27 mouse cellular contexts compared by ENCODE assay signal in genomic region chr1:107422487-107422886, GRCm38 (mm10). TPM values are rescaled to one million over a fixed set of nuclear protein-coding genes. Genes with fewer than 3 reads are reported as not detected.
DNase-seq lines count a peak whose midpoint lies in the region; ATAC-seq and TF ChIP-seq lines count a peak whose summit lies in the region.
"Had no signal": no experiment of that assay in that cellular context is flagged by ENCODE, and none has a peak within 500 bp of the region (broad histone marks: within the 10 kb centered on the region; RNA-seq: fewer than 3 reads in every experiment).

No protein-coding gene starts in this region.

- H3K79me2 ChIP-seq in CH12.LX (replicated peaks; ENCODE audit: control insufficient read depth, extremely low read depth, insufficient read depth, poor library complexity, severe bottlenecking) = no peaks in the 10 kb centered on the region

- no peak overlapping the region for H3K4me3 ChIP-seq in CH12.LX (replicated peaks in 1 of 3; ENCODE audit: low read depth in 2 of 3, low read length in 2 of 3, poor library complexity in 1 of 3)
- no peak overlapping the region for H3K4me3 ChIP-seq in hindbrain, embryonic 12.5 days
- H3K4me3 ChIP-seq in kidney, embryonic 14.5 days (ENCODE audit: low read length) = no peak overlapping the region
- H3K4me3 ChIP-seq: embryonic facial prominence, embryonic 10.5 days; embryonic facial prominence, embryonic 12.5 days had no signal

- ATAC-seq in megakaryocyte progenitor cell, adult 5-6 weeks (replicated peaks; ENCODE audit: poor library complexity) = 0 out of 2 replicates have a peak, but pooled peaks have one; percentile 26
- no peak for ATAC-seq in hindbrain, embryonic 12.5 days (ENCODE audit: low FRiP score)
- ATAC-seq in kidney, embryonic 14.5 days (ENCODE audit: low FRiP score, low TSS enrichment) = no peak
- ATAC-seq: CD4-positive, CD25-positive, alpha-beta regulatory T cell, adult 4 months; forebrain, embryonic 14.5 days; forebrain, postnatal 0 days had no signal

- H3K9ac ChIP-seq in CH12.LX (ENCODE audit: insufficient read depth, low read depth) = no peak overlapping the region
- H3K9ac ChIP-seq in hindbrain, embryonic 12.5 days = no peak overlapping the region
- no peak overlapping the region for H3K9ac ChIP-seq in kidney, embryonic 14.5 days (ENCODE audit: low read depth, low read length)
- H3K9ac ChIP-seq: embryonic facial prominence, embryonic 12.5 days; forebrain, postnatal 0 days had no signal

- no peak for TF ChIP-seq CTCF in CH12.LX (conservative IDR thresholded peaks at IDR 0.05 in 1 of 2, IDR thresholded peaks at IDR 0.05 in 1 of 2; ENCODE audit: low read depth in 2 of 2, low read length in 2 of 2)

- 79% methylated on average over 4 of the region's 4 CpGs for WGBS in hindbrain, embryonic 12.5 days
- WGBS in kidney, embryonic 14.5 days = 73% methylated on average over 4 of the region's 4 CpGs

- no peak for DNase-seq in CH12.LX (ENCODE audit: extremely low read depth)
- DNase-seq in MEL-GATA-1-ER (ENCODE audit: extremely low read depth, low read depth) = peak; percentile 26
- DNase-seq in splenic B cell, adult 2 months (ENCODE audit: low read depth, low spot score) = peak; percentile 12
- DNase-seq in lung, postnatal 25 days (ENCODE audit: low spot score) = no peak
- DNase-seq in kidney, adult 9 months = no peak
- DNase-seq: adrenal gland, adult 2 months; adrenal gland, postnatal 10 days; adrenal gland, postnatal 25 days; B cell, adult 2 months; cerebellum, adult 11 months; cerebellum, adult 18-20 months; cerebellum, adult 8-10 months; cerebellum, adult 9-11 months; cerebellum, postnatal 14 days; cerebellum, postnatal 36 days; forebrain, postnatal 0 days had no signal

- no peaks in the 10 kb centered on the region for H3K36me3 ChIP-seq in CH12.LX (replicated peaks in 1 of 2; ENCODE audit: control insufficient read depth in 1 of 2, insufficient read depth in 1 of 2, low read length in 1 of 2)
- no peaks in the 10 kb centered on the region for H3K36me3 ChIP-seq in splenic B cell, adult 2 months (ENCODE audit: control insufficient read depth, insufficient read depth, low read length, poor library complexity, severe bottlenecking)
- no peaks in the 10 kb centered on the region for H3K36me3 ChIP-seq in hindbrain, embryonic 12.5 days
- H3K36me3 ChIP-seq in kidney, embryonic 14.5 days (ENCODE audit: control insufficient read depth, insufficient read depth, low read length) = no peaks in the 10 kb centered on the region
- H3K36me3 ChIP-seq: embryonic facial prominence, embryonic 10.5 days; embryonic facial prominence, embryonic 12.5 days had no signal

- H3K27ac ChIP-seq in CH12.LX (ENCODE audit: insufficient read depth, low read depth) = no peak overlapping the region
- H3K27ac ChIP-seq in hindbrain, embryonic 12.5 days = no peak overlapping the region
- H3K27ac ChIP-seq in kidney, embryonic 14.5 days (ENCODE audit: low read depth, low read length) = no peak overlapping the region
- H3K27ac ChIP-seq: embryonic facial prominence, embryonic 10.5 days; embryonic facial prominence, embryonic 12.5 days had no signal

- peak overlapping the region; percentile 50 for H3K4me2 ChIP-seq in CH12.LX (ENCODE audit: insufficient read depth, low read depth, poor library complexity, severe bottlenecking)
- H3K4me2 ChIP-seq in hindbrain, embryonic 12.5 days (replicated peaks) = no peak overlapping the region
- H3K4me2 ChIP-seq in kidney, embryonic 14.5 days (replicated peaks; ENCODE audit: low read depth, low read length) = no peak overlapping the region
- H3K4me2 ChIP-seq: embryonic facial prominence, embryonic 12.5 days had no signal

- H3K27me3 ChIP-seq in CH12.LX (replicated peaks) = no peaks in the 10 kb centered on the region
- no peaks in the 10 kb centered on the region for H3K27me3 ChIP-seq in splenic B cell, adult 2 months (ENCODE audit: control insufficient read depth, insufficient read depth, low read length, poor library complexity, severe bottlenecking)
- H3K27me3 ChIP-seq in hindbrain, embryonic 12.5 days = no peaks in the 10 kb centered on the region
- no peaks in the 10 kb centered on the region for H3K27me3 ChIP-seq in kidney, embryonic 14.5 days (ENCODE audit: control insufficient read depth, insufficient read depth, low read length)
- H3K27me3 ChIP-seq: embryonic facial prominence, embryonic 12.5 days had no signal

- peaks cover 0 to 4% of the 10 kb centered on the region in 2 experiments; a peak in 1 of 4 replicates for H3K4me1 ChIP-seq in CH12.LX (ENCODE audit: control insufficient read depth in 1 of 2, insufficient read depth in 2 of 2)
- no peaks in the 10 kb centered on the region for H3K4me1 ChIP-seq in hindbrain, embryonic 12.5 days
- no peaks in the 10 kb centered on the region for H3K4me1 ChIP-seq in kidney, embryonic 14.5 days (ENCODE audit: control insufficient read depth, insufficient read depth, low read length)
- H3K4me1 ChIP-seq: embryonic facial prominence, embryonic 10.5 days; embryonic facial prominence, embryonic 12.5 days had no signal

- no peak for TF ChIP-seq EP300 in CH12.LX (IDR thresholded peaks at IDR 0.05; ENCODE audit: low read length)

- TF ChIP-seq RAD21 in CH12.LX (IDR thresholded peaks at IDR 0.05; ENCODE audit: low read depth, low read length) = no peak

- TF ChIP-seq POLR2A in CH12.LX (IDR thresholded peaks at IDR 0.05; ENCODE audit: low read depth, low read length) = no peak

- dilution Hi-C loops in CH12.LX (cut with MboI; ENCODE audit: extremely low pct_ligation_motif_present, extremely low pct_unique_long_range_greater_than_20kb, low sequenced_read_pairs) = no loop called here

- no peaks in the 10 kb centered on the region for H3K9me3 ChIP-seq in CH12.LX (replicated peaks; ENCODE audit: low read length)
- no peaks in the 10 kb centered on the region for H3K9me3 ChIP-seq in hindbrain, embryonic 12.5 days (replicated peaks)
- no peaks in the 10 kb centered on the region for H3K9me3 ChIP-seq in kidney, embryonic 14.5 days (ENCODE audit: control insufficient read depth, low read length)
- H3K9me3 ChIP-seq: embryonic facial prominence, embryonic 10.5 days; embryonic facial prominence, embryonic 12.5 days had no signal

- in situ Hi-C loops in CH12.LX (cut with MboI; ENCODE audit: low pct_ligation_motif_present, low pct_unique_long_range_greater_than_20kb, low sequenced_read_pairs) = no loop called here

TF ChIP-seq in CH12.LX, 34 proteins besides CTCF, POLR2A, EP300 and RAD21:
- TF ChIP-seq GABPA (IDR thresholded peaks at IDR 0.05; ENCODE audit: insufficient replicate concordance, low read depth, low read length) (no peak), CHD2 (IDR thresholded peaks at IDR 0.05; ENCODE audit: low read length) (no peak), RCOR1 (conservative IDR thresholded peaks at IDR 0.05; ENCODE audit: low read depth, low read length) (no peak)

RNA-seq across cellular contexts. Expression of gene Serpinb7, which starts 23.0 kb away (rescaled TPM):
- total RNA-seq in CH12.LX (2012; rRNA removed) = 0.17 and 0.21 TPM in 2 replicates
- 0.16 TPM in 1 of 2 replicates, not detected in the other for total RNA-seq in CH12.LX (2014; rRNA removed)
- polyA plus RNA-seq in CH12.LX (2012; ENCODE audit: insufficient read length, low read depth) = 0.20 TPM in 1 of 2 replicates, not detected in the other
- total RNA-seq in megakaryocyte progenitor cell, adult 5-6 weeks (2015) = not detected in 2 replicates
- not detected in 2 replicates for total RNA-seq in megakaryocyte progenitor cell, adult 5-6 weeks (2017)
- not detected in 2 replicates for polyA plus RNA-seq in hindbrain, embryonic 12.5 days (2016; fragmentation: Nextera tagmentation; extraction: Ambion mirVana)
- polyA plus RNA-seq in kidney, embryonic 14.5 days (2014; fragmentation: Nextera tagmentation; extraction: Ambion mirVana) = not detected in 2 replicates
- total RNA-seq: adrenal gland, adult 2 months; adrenal gland, postnatal 10 days; adrenal gland, postnatal 25 days; adrenal gland, postnatal 4 days; ES-E14; forebrain, postnatal 0 days had no signal
- polyA plus RNA-seq: adrenal gland, adult 2 months; CD4-positive, CD25-positive, alpha-beta regulatory T cell, adult 4 months; cortical plate, adult 2 months; embryonic facial prominence, embryonic 10.5 days; forebrain, embryonic 11.5 days; forebrain, embryonic 14.5 days; forebrain, postnatal 0 days had no signal

Comparison
In these comparisons a context has a peak if more than half of its experiments do, and no peak if none do; other contexts are left out.
1. DNase-seq: peak in MEL-GATA-1-ER (single experiment) and splenic B cell, adult 2 months (single experiment); none in CH12.LX (single experiment), lung, postnatal 25 days (single experiment) and kidney, adult 9 months (single experiment).